Mouse (Mus musculus): Measurements from ENCODE around the gene Klhl5. TPM values are rescaled to one million over a fixed set of nuclear protein-coding genes. Genes with fewer than 3 reads are reported as not detected.

Gene Klhl5
- polyA plus RNA-seq, 1 experiment: 25.1 TPM

DNA sequence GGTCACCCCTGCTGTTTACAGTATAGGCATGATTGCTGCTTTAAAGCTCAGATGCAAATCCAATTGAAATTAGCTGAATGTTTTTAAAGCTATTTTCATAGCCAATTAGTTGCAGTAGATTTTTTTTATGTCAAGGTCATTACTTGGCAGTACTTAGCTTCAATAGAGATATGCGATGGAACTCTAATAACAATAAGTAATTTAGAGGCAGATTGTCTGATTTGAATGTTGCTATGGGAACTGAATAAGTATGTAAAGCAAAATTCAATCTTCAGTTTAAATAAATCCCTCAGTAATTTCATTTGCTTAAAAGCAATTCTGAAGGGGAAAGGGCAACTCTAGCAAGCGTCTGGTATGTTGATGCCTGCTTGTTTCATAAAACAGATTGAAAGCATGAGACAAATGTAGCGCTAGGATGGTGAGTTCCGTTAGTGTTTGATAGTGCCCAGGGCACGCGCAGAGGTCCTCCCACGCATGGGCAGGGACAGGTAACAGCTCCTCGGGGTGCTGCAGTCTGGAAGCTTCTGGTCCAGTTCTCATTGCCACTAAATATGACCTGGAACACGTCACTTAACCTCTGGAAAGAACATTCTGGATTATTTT lies 38.3 kb downstream of the Klhl5 start:
- Histone ChIP-seq H3K27me3 (ENCODE audit: control insufficient read depth, insufficient read depth, insufficient read length) (no peaks in the 10 kb centered on the region), H3K79me2 (ENCODE audit: control insufficient read depth, insufficient read depth) (no peaks in the 10 kb centered on the region), H3K4me2 (ENCODE audit: low read depth) (no peak overlapping the region), H3K36me3 (ENCODE audit: control insufficient read depth, insufficient read depth) (peaks cover 13% of the 10 kb centered on the region), H3ac (ENCODE audit: control insufficient read depth, insufficient read length) (no peak overlapping the region), H3K4me3 (no peak overlapping the region)
- TF ChIP-seq SRF (IDR thresholded peaks at IDR 0.05; ENCODE audit: control insufficient read depth, insufficient read length, low read depth) (no peak), POLR2AphosphoS2 (IDR thresholded peaks at IDR 0.05; ENCODE audit: insufficient read length, low read depth) (no peak), MAX (IDR thresholded peaks at IDR 0.05; ENCODE audit: low read depth) (no peak), USF1 (IDR thresholded peaks at IDR 0.05; ENCODE audit: low read depth) (no peak), MYOG (IDR thresholded peaks at IDR 0.05; ENCODE audit: control insufficient read depth in 1 of 3, insufficient read depth in 1 of 3, insufficient read length in 2 of 3, low read depth in 2 of 3) (no peak)

DNA sequence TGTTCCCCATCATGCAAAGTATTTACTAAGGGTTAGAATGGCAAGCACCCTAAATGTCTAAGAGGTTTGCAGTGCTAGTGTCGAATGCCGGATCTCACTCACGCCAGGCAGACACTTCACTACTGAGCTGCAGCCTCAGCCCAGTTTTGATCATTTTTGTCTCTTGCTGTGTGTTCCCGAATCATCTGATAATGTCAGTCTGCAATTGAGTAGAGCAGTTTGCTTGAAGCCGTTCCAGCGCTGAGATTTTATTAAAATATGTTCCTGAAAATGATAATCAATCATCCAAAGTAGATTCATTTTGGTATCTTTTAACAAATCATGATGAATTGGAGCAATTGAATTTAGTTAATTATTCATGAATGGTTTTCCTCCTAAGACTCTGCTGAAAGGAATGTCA lies 39.4 kb downstream of the Klhl5 start:
- H3K4me3 ChIP-seq: no peak overlapping the region
- H3K79me2 ChIP-seq (ENCODE audit: control insufficient read depth, insufficient read depth): no peaks in the 10 kb centered on the region
- TF ChIP-seq SRF (IDR thresholded peaks at IDR 0.05; ENCODE audit: control insufficient read depth, insufficient read length, low read depth): no peak
- TF ChIP-seq TCF3 (IDR thresholded peaks at IDR 0.05; ENCODE audit: insufficient read length, low read depth): no peak
- no peak for TF ChIP-seq POLR2AphosphoS2 (IDR thresholded peaks at IDR 0.05; ENCODE audit: insufficient read length, low read depth)
- TF ChIP-seq POLR2A (IDR thresholded peaks at IDR 0.05; ENCODE audit: insufficient read length, low read depth): no peak
- TF ChIP-seq TCF12 (IDR thresholded peaks at IDR 0.05; ENCODE audit: insufficient read depth, poor library complexity, severe bottlenecking): no peak
- no peaks in the 10 kb centered on the region for H3K27me3 ChIP-seq (ENCODE audit: control insufficient read depth, insufficient read depth, insufficient read length)
- no peak overlapping the region for H3K4me2 ChIP-seq (ENCODE audit: low read depth)
- H3K36me3 ChIP-seq (ENCODE audit: control insufficient read depth, insufficient read depth): peaks cover 13% of the 10 kb centered on the region
- H3ac ChIP-seq (ENCODE audit: control insufficient read depth, insufficient read length): no peak overlapping the region

DNA sequence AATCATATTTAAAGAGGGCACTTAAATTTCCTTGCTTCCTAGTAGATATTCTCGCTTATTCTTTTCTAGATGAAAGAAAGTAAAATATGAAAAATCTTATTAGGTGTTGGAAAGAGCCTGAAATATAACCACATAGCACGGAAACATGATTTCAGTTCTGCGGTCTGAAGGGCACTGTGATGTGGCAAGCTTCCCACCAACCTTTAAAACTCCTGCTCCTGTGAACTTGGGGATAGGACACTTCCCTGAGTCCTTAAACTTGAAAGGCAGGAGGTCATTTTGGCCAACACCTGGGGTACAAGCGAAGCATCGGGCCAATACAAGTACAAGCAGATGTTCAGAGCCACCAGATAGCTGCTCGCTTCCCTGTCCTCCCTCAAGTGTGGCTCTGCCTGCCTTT lies 42.4 kb downstream of the Klhl5 start:
- TF ChIP-seq POLR2A (IDR thresholded peaks at IDR 0.05; ENCODE audit: insufficient read length, low read depth) (no peak), USF1 (IDR thresholded peaks at IDR 0.05; ENCODE audit: low read depth) (no peak), TCF3 (IDR thresholded peaks at IDR 0.05; ENCODE audit: insufficient read length, low read depth) (no peak), E2F4 (IDR thresholded peaks at IDR 0.05; ENCODE audit: insufficient read depth) (no peak), POLR2AphosphoS2 (IDR thresholded peaks at IDR 0.05; ENCODE audit: insufficient read length, low read depth) (no peak), MAX (IDR thresholded peaks at IDR 0.05; ENCODE audit: low read depth) (no peak), TCF12 (IDR thresholded peaks at IDR 0.05; ENCODE audit: insufficient read depth, poor library complexity, severe bottlenecking) (no peak), MYOD1 (IDR thresholded peaks at IDR 0.05; ENCODE audit: control insufficient read depth in 1 of 3, insufficient read length in 2 of 3, low read depth in 2 of 3) (no peak), REST (IDR thresholded peaks at IDR 0.05; ENCODE audit: insufficient read depth, insufficient read length) (no peak), MYOG (IDR thresholded peaks at IDR 0.05; ENCODE audit: control insufficient read depth in 1 of 3, insufficient read depth in 1 of 3, insufficient read length in 2 of 3, low read depth in 2 of 3) (no peak), CEBPB (IDR thresholded peaks at IDR 0.05; ENCODE audit: insufficient read depth, poor library complexity, severe bottlenecking) (no peak), SRF (IDR thresholded peaks at IDR 0.05; ENCODE audit: control insufficient read depth, insufficient read length, low read depth) (no peak)
- Histone ChIP-seq H3K4me2 (ENCODE audit: low read depth) (no peak overlapping the region), H3K79me2 (ENCODE audit: control insufficient read depth, insufficient read depth) (no peaks in the 10 kb centered on the region), H3K36me3 (ENCODE audit: control insufficient read depth, insufficient read depth) (peaks cover 19% of the 10 kb centered on the region), H3K4me3 (no peak overlapping the region), H3K27me3 (ENCODE audit: control insufficient read depth, insufficient read depth, insufficient read length) (no peaks in the 10 kb centered on the region), H3ac (ENCODE audit: control insufficient read depth, insufficient read length) (no peak overlapping the region)

DNA sequence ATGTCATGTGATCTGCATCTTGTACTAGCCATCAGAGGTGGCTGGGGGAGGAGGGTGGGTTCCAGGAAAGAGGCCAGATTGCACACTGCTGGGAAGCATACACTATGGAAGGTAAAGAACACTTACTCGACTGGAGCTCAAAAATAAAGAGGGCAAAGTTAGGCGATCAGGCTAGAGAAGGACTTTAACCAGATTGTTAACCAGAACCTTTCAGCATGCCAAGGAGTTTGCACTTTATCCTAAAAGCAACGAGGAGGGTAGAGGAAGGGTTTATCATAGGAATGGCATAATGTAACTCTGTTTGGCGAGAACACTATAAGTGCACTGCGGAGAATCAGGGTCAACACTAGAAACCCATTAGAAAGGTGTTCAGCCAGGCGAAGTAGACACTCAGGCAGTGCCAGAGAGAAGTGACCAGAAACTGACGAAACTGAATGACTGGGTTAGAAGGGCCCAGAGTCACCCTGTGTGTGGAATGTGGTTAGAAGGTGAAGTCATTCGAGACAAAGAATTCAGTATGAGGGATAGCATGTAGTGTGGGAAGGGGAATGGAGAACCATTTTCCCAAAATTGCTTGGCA lies 43.1 kb downstream of the Klhl5 start:
- Histone ChIP-seq H3ac (ENCODE audit: control insufficient read depth, insufficient read length) (no peak overlapping the region), H3K4me3 (no peak overlapping the region), H3K27me3 (ENCODE audit: control insufficient read depth, insufficient read depth, insufficient read length) (no peaks in the 10 kb centered on the region), H3K4me2 (ENCODE audit: low read depth) (no peak overlapping the region), H3K36me3 (ENCODE audit: control insufficient read depth, insufficient read depth) (peaks cover 19% of the 10 kb centered on the region), H3K79me2 (ENCODE audit: control insufficient read depth, insufficient read depth) (no peaks in the 10 kb centered on the region)
- no peak for TF ChIP-seq CEBPB (IDR thresholded peaks at IDR 0.05; ENCODE audit: insufficient read depth, poor library complexity, severe bottlenecking)
- no peak for TF ChIP-seq MYOG (IDR thresholded peaks at IDR 0.05; ENCODE audit: control insufficient read depth in 1 of 3, insufficient read depth in 1 of 3, insufficient read length in 2 of 3, low read depth in 2 of 3)
- no peak for TF ChIP-seq TCF3 (IDR thresholded peaks at IDR 0.05; ENCODE audit: insufficient read length, low read depth)
- no peak for TF ChIP-seq SRF (IDR thresholded peaks at IDR 0.05; ENCODE audit: control insufficient read depth, insufficient read length, low read depth)
- TF ChIP-seq POLR2A (IDR thresholded peaks at IDR 0.05; ENCODE audit: insufficient read length, low read depth): no peak
- TF ChIP-seq E2F4 (IDR thresholded peaks at IDR 0.05; ENCODE audit: insufficient read depth): no peak
- TF ChIP-seq TCF12 (IDR thresholded peaks at IDR 0.05; ENCODE audit: insufficient read depth, poor library complexity, severe bottlenecking): no peak
- TF ChIP-seq POLR2AphosphoS2 (IDR thresholded peaks at IDR 0.05; ENCODE audit: insufficient read length, low read depth): no peak
- no peak for TF ChIP-seq REST (IDR thresholded peaks at IDR 0.05; ENCODE audit: insufficient read depth, insufficient read length)
- TF ChIP-seq MYOD1 (IDR thresholded peaks at IDR 0.05; ENCODE audit: control insufficient read depth in 1 of 3, insufficient read length in 2 of 3, low read depth in 2 of 3): no peak
- TF ChIP-seq MAX (IDR thresholded peaks at IDR 0.05; ENCODE audit: low read depth): no peak
- TF ChIP-seq USF1 (IDR thresholded peaks at IDR 0.05; ENCODE audit: low read depth): no peak

DNA sequence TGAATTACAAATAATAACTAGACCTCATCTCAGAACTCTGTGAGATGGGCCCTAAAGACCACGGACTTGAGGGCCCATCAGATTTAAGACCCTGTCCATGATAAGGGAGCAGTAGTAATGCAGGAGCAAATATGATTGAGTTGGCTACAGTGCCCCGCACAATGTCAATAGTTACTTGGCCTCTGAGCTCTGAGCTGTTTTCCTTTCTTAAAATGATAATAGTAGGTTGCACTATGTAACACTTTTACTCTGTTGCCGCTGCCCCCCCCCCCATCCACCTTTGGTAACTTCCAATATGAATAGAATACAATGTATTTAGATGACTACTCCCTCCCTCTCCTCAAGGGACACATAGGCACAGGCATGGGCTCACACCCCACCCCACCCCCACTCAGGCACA lies 43.9 kb downstream of the Klhl5 start:
- Histone ChIP-seq H3K4me2 (ENCODE audit: low read depth) (no peak overlapping the region), H3K79me2 (ENCODE audit: control insufficient read depth, insufficient read depth) (no peaks in the 10 kb centered on the region), H3K4me3 (no peak overlapping the region), H3K27me3 (ENCODE audit: control insufficient read depth, insufficient read depth, insufficient read length) (no peaks in the 10 kb centered on the region), H3ac (ENCODE audit: control insufficient read depth, insufficient read length) (no peak overlapping the region), H3K36me3 (ENCODE audit: control insufficient read depth, insufficient read depth) (peaks cover 17% of the 10 kb centered on the region)
- TF ChIP-seq POLR2A (IDR thresholded peaks at IDR 0.05; ENCODE audit: insufficient read length, low read depth): no peak
- TF ChIP-seq MYOD1 (IDR thresholded peaks at IDR 0.05; ENCODE audit: control insufficient read depth in 1 of 3, insufficient read length in 2 of 3, low read depth in 2 of 3): no peak
- TF ChIP-seq REST (IDR thresholded peaks at IDR 0.05; ENCODE audit: insufficient read depth, insufficient read length): no peak
- TF ChIP-seq POLR2AphosphoS2 (IDR thresholded peaks at IDR 0.05; ENCODE audit: insufficient read length, low read depth): no peak
- TF ChIP-seq SRF (IDR thresholded peaks at IDR 0.05; ENCODE audit: control insufficient read depth, insufficient read length, low read depth): no peak
- TF ChIP-seq E2F4 (IDR thresholded peaks at IDR 0.05; ENCODE audit: insufficient read depth): no peak
- TF ChIP-seq MYOG (IDR thresholded peaks at IDR 0.05; ENCODE audit: control insufficient read depth in 1 of 3, insufficient read depth in 1 of 3, insufficient read length in 2 of 3, low read depth in 2 of 3): no peak
- TF ChIP-seq TCF12 (IDR thresholded peaks at IDR 0.05; ENCODE audit: insufficient read depth, poor library complexity, severe bottlenecking): no peak
- no peak for TF ChIP-seq MAX (IDR thresholded peaks at IDR 0.05; ENCODE audit: low read depth)
- no peak for TF ChIP-seq CEBPB (IDR thresholded peaks at IDR 0.05; ENCODE audit: insufficient read depth, poor library complexity, severe bottlenecking)
- no peak for TF ChIP-seq TCF3 (IDR thresholded peaks at IDR 0.05; ENCODE audit: insufficient read length, low read depth)
- TF ChIP-seq USF1 (IDR thresholded peaks at IDR 0.05; ENCODE audit: low read depth): no peak
